Mouse (Mus musculus) midbrain, embryonic 10.5 days (tissue): ENCODE results near the gene Prf1. TPM values are rescaled to one million over a fixed set of nuclear protein-coding genes. Genes with fewer than 3 reads are reported as not detected.

Experiments used
- DNase-seq: peaks from one replicate; pipeline ENCODE4 v3.0.0-alpha.2; 2017; ENCODE audit warnings: low spot score
- H3K27ac ChIP-seq: fragments of 300-500 bp; sonication (generic); replicated peaks from 2 replicates; pipeline ENCODE4 v1.5.1; 2016; ENCODE audit warnings: mild to moderate bottlenecking
- H3K27me3 ChIP-seq: fragments of 300-500 bp; sonication (generic); 2 replicates; pipeline ENCODE4 v1.6.1; 2016; ENCODE audit warnings: low read depth, mild to moderate bottlenecking; ENCODE audit not compliant: poor library complexity, severe bottlenecking
- H3K36me3 ChIP-seq: fragments of 300-500 bp; sonication (generic); 2 replicates; pipeline ENCODE4 v1.6.1; 2016; ENCODE audit warnings: mild to moderate bottlenecking, moderate library complexity
- H3K4me1 ChIP-seq: fragments of 300-500 bp; sonication (generic); 2 replicates; pipeline ENCODE4 v1.6.1; 2016
- H3K4me3 ChIP-seq: fragments of 300-500 bp; sonication (generic); 2 replicates; pipeline ENCODE4 v1.5.1; 2016; ENCODE audit warnings: mild to moderate bottlenecking, moderate library complexity
- H3K9me3 ChIP-seq: fragments of 300-500 bp; sonication (generic); replicated peaks from 2 replicates; pipeline ENCODE4 v1.6.1; 2016; ENCODE audit warnings: mild to moderate bottlenecking
- WGBS: fragments of 180-500 bp; shearing (Covaris S2); methylation state at CpG from one replicate; pipeline ENCODE4 v1.1.7; 2016; 5-methylcytosine and 5-hydroxymethylcytosine counted together
- polyA plus RNA-seq: library from polyadenylated mRNA; unstranded; fragments of >200 nt; fragmentation: Nextera tagmentation; extraction: Ambion mirVana; gene quantifications from 2 replicates; pipeline ENCODE4 v1.2.1, GENCODE M21; 2016

Gene Prf1
- not detected in 2 replicates for polyA plus RNA-seq

DNA sequence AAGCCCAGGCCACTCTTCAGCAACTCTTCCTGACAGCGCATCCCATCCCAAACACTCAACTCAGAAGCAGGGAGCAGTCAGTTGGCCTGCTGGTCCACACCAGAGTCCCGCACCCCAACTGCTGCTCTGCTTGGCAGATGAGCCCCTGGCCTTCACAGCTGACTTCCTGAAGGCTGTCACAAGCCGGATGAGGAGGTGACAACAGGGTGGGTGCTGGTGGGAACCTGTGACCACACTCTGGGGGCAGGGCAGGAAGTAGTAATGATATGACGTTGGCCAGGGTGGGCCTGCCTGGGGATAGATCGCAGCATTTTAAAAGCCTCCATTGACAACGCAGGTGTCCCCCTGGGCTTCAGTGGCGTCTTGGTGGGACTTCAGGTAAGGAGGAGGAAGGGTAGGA lies at the start of gene Prf1:
Prf1 (plus strand) TSS at position 357 of the 400 bp plus-strand sequence.
- no peak within 1 kb of the TSS for H3K4me3 ChIP-seq
- H3K27me3 ChIP-seq: no peaks in the 10 kb centered on the region
- WGBS: 86% methylated on average over 7 of the region's 7 CpGs
- H3K27ac ChIP-seq: no peak within 1 kb of the TSS
- H3K36me3 ChIP-seq: no peaks in the 10 kb centered on the region
- DNase-seq: no peak
- no peaks in the 10 kb centered on the region for H3K9me3 ChIP-seq
- H3K4me1 ChIP-seq: no peaks in the 10 kb centered on the region

DNA sequence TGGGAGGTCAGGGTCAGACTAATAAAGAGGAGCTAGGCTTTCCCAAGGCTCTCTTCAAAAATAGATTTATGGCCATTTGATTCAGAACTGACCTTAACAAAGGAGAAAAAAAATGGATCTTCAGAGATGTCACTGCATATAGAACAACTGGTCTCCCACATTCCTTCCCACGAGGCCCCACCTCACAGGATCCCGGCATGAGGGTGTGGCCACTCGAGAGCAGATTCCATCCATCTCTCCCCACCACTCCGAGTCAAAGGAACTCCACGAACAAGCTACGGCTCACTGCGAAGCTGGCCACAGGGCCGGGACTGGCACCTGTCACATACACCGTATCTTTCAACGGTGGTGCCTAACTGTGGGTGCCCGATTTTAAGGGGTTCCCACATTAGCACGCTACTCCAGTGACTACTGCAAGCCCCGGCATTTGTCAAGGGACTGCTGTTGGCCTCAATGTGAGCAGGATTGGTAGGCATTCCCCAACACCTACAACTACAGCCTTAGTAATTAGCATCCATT lies 49.0 kb upstream of the Prf1 start:
- no peaks in the 10 kb centered on the region for H3K9me3 ChIP-seq
- H3K4me1 ChIP-seq: peaks cover 7% of the 10 kb centered on the region
- H3K27me3 ChIP-seq: no peaks in the 10 kb centered on the region
- 86% methylated on average over 13 of the region's 13 CpGs for WGBS
- H3K36me3 ChIP-seq: no peaks in the 10 kb centered on the region
- H3K4me3 ChIP-seq: no peak overlapping the region
- no peak for DNase-seq
- no peak overlapping the region for H3K27ac ChIP-seq

DNA sequence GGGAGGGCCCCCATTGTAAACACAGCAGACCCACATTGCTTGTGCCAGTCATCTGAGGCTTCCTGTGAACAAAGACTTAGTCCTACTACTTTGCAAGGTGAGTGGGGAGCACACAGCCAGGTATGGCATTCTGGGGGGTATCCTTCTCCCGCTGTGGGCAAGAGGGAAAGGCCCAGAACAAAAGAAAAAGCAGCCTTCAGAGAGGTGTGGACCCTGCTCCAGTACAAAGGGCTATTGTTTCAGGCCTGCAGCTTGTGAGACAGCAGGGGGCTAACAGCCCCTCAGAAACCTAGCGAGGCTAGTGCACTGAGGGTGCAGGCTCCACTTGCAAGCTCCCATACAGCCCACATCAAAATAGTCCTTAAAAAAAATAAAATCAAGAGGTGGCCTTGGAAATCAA lies 47.7 kb upstream of the Prf1 start:
- H3K36me3 ChIP-seq: no peaks in the 10 kb centered on the region
- H3K4me1 ChIP-seq: peaks cover 7% of the 10 kb centered on the region
- DNase-seq: no peak
- WGBS: 20% methylated on average over 2 of the region's 2 CpGs
- H3K27ac ChIP-seq: peak overlapping the region; percentile 49
- no peak overlapping the region for H3K4me3 ChIP-seq
- H3K9me3 ChIP-seq: no peaks in the 10 kb centered on the region
- no peaks in the 10 kb centered on the region for H3K27me3 ChIP-seq

DNA sequence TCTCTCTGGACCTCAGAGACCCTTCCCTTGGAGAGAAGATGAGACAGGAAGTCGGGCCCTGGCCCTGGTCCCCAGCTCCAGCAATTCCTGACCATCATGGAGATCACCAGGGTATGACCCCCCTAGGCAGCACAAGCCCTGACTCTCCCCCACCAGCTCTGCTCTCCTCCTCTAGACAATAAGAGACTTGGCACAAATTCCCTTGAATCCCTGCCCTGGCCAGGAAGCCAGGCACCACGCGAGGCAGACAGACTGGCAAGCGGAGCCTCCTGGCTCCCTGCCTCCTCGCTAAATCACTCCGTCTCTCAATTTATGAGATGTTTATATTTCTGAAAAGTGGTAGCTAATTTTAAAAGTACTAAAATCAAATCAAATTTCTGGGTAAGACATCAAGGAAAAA lies 42.9 kb upstream of the Prf1 start:
- Histone ChIP-seq H3K4me1 (peaks cover 4% of the 10 kb centered on the region), H3K36me3 (no peaks in the 10 kb centered on the region), H3K4me3 (no peak overlapping the region), H3K27ac (no peak overlapping the region), H3K27me3 (no peaks in the 10 kb centered on the region), H3K9me3 (no peaks in the 10 kb centered on the region)
- WGBS: 92% methylated on average over 6 of the region's 6 CpGs
- DNase-seq: no peak

DNA sequence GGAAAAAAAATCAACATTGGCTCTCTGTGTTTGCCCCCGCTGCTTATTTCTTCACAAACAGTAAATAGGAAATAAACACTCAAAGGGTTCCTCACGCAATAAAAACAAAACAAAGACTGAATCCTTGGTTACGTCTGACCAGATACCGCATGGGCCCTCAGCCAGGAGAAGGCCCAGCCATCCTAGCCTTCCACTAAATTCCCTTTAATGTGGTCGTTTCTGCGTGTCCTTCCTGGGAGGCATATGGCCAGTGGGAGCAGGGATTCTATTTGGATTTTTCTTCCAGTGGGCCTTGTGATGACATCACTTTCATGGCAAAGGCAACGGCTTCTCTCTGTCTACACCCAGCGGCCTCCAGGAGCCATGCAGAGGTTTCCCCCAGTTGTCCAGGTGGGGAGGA lies 42.4 kb upstream of the Prf1 start:
- no peaks in the 10 kb centered on the region for H3K4me1 ChIP-seq
- no peaks in the 10 kb centered on the region for H3K27me3 ChIP-seq
- 86% methylated on average over 8 of the region's 8 CpGs for WGBS
- H3K36me3 ChIP-seq: no peaks in the 10 kb centered on the region
- H3K27ac ChIP-seq: no peak overlapping the region
- DNase-seq: no peak
- H3K9me3 ChIP-seq: no peaks in the 10 kb centered on the region
- no peak overlapping the region for H3K4me3 ChIP-seq

DNA sequence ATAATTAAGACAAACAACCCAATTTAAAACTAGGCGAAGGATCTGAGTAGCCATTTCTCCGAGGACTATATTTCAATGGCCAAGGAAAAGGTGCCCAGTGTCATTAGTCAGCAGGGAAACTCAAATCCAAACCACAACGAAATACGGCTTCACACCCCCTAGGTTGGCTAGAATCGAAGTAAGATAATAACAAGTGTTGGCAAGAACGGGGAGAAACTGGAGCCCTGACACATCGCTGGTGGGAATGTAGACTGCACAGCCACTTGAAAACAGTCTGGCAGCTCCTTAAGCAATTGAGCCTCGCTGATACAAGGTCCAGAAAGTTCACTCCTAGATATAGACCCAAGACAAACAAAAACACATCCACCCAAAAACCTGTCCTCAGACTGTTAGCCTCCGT lies 41.0 kb upstream of the Prf1 start:
- Histone ChIP-seq H3K27ac (no peak overlapping the region), H3K4me1 (no peaks in the 10 kb centered on the region), H3K4me3 (no peak overlapping the region), H3K9me3 (no peaks in the 10 kb centered on the region), H3K36me3 (no peaks in the 10 kb centered on the region), H3K27me3 (no peaks in the 10 kb centered on the region)
- WGBS: 91% methylated on average over 9 of the region's 9 CpGs
- DNase-seq: no peak

DNA sequence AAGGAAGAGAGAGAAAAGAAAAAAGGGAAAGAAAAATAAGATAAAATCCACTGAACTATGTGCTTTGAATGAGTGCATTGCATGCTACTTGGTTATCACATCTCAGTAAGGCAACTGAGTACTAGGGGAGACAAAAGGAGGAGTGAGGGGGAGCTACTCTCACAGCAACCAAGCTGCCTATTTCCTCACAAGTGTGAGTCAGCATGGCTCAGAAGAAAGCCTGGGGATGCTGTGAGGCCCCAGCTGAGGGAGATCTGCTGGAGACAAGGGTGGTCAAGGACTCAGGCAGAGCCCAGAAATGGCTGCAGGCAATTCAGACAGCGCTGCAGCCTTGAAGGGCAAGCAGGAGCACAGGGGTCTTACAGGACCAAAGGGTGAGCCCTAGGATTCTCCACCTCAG lies 39.5 kb upstream of the Prf1 start:
- 69% methylated on average over 1 of the region's 1 CpGs for WGBS
- no peaks in the 10 kb centered on the region for H3K4me1 ChIP-seq
- no peaks in the 10 kb centered on the region for H3K9me3 ChIP-seq
- H3K27me3 ChIP-seq: no peaks in the 10 kb centered on the region
- H3K36me3 ChIP-seq: no peaks in the 10 kb centered on the region
- DNase-seq: no peak
- no peak overlapping the region for H3K27ac ChIP-seq
- no peak overlapping the region for H3K4me3 ChIP-seq

DNA sequence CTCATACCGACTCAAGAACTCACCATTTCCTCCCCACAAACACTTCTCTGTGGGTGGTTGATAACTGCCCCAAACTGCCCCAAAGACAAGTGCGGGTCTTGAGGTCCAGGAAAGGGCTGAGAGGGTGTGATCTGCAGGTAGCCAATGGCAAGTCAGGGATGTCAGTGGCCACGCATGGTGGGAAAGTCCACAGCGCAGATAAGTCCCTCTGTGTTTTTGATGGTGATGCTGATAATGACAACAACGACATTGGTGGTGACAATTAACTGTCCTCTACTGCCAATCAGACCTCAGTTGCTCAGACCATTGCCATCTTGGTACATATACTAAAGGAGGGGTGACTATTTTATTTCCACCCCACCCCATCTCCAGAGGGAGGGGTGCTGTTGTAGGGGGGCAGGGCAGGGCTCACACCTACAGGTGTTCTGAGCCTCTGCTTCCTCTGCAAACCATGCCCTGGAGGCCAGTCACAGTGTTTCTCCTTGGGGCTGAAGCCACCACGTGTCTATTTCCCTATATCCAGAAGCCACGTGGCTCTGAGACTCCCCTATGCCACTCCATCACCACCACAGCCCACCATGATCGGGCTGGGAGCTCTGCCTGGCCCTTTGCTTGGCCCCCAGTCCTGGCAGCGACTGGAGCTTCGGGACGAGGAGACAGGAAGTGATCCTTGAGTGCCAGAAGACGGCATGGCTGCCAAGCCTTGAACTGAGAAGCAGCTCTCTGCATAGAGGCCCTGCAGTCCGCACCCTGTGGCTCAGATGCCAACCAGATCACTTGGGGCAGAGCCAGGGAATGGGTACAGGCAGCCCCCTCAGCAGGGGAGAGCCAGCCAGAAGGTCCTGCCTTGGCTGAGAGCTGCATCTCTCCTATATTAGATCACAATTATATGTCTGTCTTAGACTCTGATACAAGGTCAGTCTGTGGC lies 36.1 kb upstream of the Prf1 start:
- Histone ChIP-seq H3K36me3 (no peaks in the 10 kb centered on the region), H3K4me1 (no peaks in the 10 kb centered on the region), H3K27ac (0 out of 2 replicates have a peak overlapping the region, but pooled peaks have one; percentile 6), H3K27me3 (no peaks in the 10 kb centered on the region), H3K4me3 (no peak overlapping the region), H3K9me3 (no peaks in the 10 kb centered on the region)
- DNase-seq: no peak
- 80% methylated on average over 13 of the region's 13 CpGs for WGBS

DNA sequence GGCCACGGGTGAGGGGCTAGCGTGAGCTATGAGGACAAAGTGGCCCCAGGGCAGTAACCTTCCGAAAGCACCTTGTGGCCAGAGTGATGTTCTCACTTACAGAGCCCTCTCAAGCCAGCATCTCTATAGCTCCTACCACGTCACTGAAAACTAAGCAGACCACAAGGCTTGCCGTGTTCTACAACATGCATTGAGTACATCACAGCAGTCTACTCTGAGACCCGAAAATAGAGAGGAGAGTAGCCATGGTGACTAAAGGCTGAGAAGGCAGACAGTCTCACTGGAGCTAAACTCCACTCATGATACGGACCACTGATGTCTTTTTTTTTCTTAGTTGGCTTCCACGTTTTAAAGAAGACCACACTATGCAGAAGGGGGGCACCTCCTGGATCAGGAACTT lies 34.0 kb upstream of the Prf1 start:
- Histone ChIP-seq H3K9me3 (no peaks in the 10 kb centered on the region), H3K4me3 (no peak overlapping the region), H3K4me1 (no peaks in the 10 kb centered on the region), H3K36me3 (no peaks in the 10 kb centered on the region), H3K27me3 (no peaks in the 10 kb centered on the region), H3K27ac (no peak overlapping the region)
- whole genome bisulfite sequencing: 87% methylated on average over 8 of the region's 8 CpGs
- no peak for DNase-seq

DNA sequence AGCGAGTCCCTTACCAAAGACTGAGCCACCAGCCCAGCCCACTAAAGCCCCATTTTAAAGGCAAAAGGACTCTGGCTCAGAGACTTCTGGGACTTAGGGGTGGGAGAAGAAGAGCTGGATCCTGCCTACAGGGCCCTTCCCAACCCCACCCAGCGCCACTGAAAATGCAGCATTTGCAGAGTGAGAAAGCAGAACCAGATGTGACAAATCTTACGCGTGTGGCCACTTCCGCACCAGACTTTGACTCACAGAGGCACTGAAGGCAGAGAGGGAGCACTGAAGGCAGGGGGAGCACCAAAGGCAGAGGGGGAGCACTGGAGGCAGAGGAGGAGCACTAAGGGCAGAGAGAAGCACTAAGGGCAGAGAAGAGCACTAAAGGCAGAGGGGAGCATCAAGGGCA lies 30.3 kb upstream of the Prf1 start:
- Histone ChIP-seq H3K4me3 (no peak overlapping the region), H3K27ac (no peak overlapping the region), H3K4me1 (peaks cover 5% of the 10 kb centered on the region), H3K27me3 (peaks cover 19% of the 10 kb centered on the region), H3K9me3 (no peaks in the 10 kb centered on the region), H3K36me3 (no peaks in the 10 kb centered on the region)
- 87% methylated on average over 5 of the region's 5 CpGs for whole genome bisulfite sequencing
- no peak for DNase-seq

DNA sequence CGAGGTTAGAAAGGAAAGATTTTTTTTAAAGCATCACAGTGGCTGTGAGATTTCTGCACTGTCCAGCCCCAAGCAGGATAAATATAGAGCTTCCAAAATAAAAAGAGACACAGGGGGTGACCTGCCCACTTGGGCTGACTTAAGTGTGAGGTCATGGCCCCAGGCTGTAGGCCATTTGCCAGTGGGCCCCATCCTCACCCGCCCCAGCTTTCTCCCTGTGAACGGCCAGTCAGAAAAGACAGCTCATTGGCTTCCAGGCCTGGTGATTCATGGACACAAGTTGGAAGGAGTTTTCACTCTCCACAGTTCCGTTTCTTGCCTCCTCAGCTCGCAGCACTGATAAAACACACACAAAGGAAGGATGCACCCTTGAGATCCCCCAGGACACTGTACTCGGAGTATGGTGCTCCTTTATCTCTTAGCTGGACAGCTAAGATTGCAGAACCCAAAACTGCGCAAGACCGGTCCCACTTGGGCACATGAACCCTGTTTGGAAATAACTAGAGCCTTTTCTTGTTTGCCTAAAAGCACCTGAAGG lies 25.5 kb upstream of the Prf1 start:
- Histone ChIP-seq H3K27ac (no peak overlapping the region), H3K9me3 (no peaks in the 10 kb centered on the region), H3K27me3 (peaks cover 52% of the 10 kb centered on the region), H3K4me3 (no peak overlapping the region), H3K36me3 (no peaks in the 10 kb centered on the region), H3K4me1 (peaks cover 26% of the 10 kb centered on the region)
- no peak for DNase-seq
- WGBS: 59% methylated on average over 8 of the region's 8 CpGs

DNA sequence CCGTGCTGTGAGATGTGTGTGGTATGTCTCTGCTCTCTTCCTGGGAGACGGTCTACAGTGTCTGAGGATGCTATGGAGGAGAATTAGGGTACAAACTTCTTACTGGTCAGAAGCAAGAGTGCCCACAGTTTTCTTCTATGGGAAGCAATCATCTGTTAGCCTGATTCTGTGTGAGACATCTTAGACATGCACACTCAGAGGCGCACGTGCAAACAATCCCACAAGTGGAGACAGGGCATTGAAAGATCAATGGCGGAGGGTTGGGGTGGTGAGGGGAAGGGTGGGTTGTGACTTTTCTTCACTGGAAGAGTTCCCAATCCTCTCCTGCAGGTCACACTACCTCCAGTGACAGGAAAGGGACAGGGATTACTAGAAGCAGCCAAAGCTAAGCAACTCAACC lies 25.0 kb upstream of the Prf1 start:
- H3K27ac ChIP-seq: peak overlapping the region; percentile 81; the same call in 1 of the 2 replicates
- H3K27me3 ChIP-seq: peaks cover 52% of the 10 kb centered on the region
- WGBS: 46% methylated on average over 5 of the region's 5 CpGs
- H3K4me1 ChIP-seq: peaks cover 26% of the 10 kb centered on the region
- no peaks in the 10 kb centered on the region for H3K9me3 ChIP-seq
- DNase-seq: no peak
- H3K36me3 ChIP-seq: no peaks in the 10 kb centered on the region
- H3K4me3 ChIP-seq: peak overlapping the region; percentile 69
